Mouse (Mus musculus): Measurements from ENCODE around the gene Ggt1. TPM values are rescaled to one million over a fixed set of nuclear protein-coding genes. Genes with fewer than 3 reads are reported as not detected.
A peak's percentile ranks its signal among the peaks of the same experiment; 100 is the strongest.
"Not testable (repeated sequence)": the region's sequence is repeated elsewhere in the genome, so short reads cannot be mapped to it uniquely, and the experiment has no call there.

Gene Ggt1
- polyA plus RNA-seq (2012; rRNA removed): 0.33 and 0.55 TPM in 2 replicates

- no peak for DNase-seq (ENCODE audit: low spot score)
Measured at GRCm38 (mm10) chr10:75561071-75561654, at the start of gene Ggt1. TSS of gene Ggt1 (plus strand) at chr10:75561604.

GRCm38 (mm10) chr10:75511897-75512296, 49.5 kb upstream of the Ggt1 start:
- DNase-seq (ENCODE audit: low spot score): no peak

GRCm38 (mm10) chr10:75512796-75513195, 48.6 kb upstream of the Ggt1 start:
- DNase-seq (ENCODE audit: low spot score): no peak

- no peak for DNase-seq (ENCODE audit: low spot score)
Measured at GRCm38 (mm10) chr10:75513306-75514067, 47.9 kb upstream of the Ggt1 start.

- no peak for DNase-seq (ENCODE audit: low spot score)
Measured at GRCm38 (mm10) chr10:75514361-75514760, 47.0 kb upstream of the Ggt1 start.

GRCm38 (mm10) chr10:75515216-75516037, 46.0 kb upstream of the Ggt1 start:
- DNase-seq (ENCODE audit: low spot score): no peak

DNA sequence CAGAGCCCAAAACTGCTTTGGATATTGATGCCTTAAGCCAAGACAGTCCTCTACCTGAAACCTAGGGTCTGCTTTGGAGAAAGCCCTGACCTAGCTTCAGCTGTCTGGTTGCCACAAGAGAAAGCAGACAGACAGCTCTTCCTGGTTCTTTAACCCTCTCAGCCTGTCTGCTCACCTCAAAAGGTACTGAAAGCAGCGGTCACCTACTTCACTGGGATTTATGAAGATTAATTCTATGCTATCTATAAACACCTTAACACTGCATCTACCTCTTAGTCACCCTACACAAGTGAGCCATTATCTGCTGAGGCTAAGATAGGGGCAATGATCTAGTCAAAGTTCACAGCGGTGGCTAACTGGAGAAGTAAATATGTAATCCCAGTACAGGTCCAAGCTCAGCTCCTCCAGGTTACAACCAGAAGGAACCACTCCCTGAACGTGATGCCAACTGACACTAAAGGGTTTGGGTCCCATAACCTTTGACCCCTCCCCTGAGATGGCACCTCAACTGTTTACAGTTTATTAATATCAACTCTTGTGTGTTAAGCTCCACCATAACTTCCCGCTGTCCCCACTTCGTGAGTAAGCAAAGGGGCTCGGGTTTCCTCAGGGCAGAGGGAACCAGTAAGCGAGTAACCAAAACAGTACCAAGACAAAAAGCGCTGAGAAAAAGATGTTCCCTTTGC, 45.2 kb upstream of the Ggt1 start:
- DNase-seq (ENCODE audit: low spot score): no peak

- no peak for DNase-seq (ENCODE audit: low spot score)
Measured at GRCm38 (mm10) chr10:75516724-75517072, 44.7 kb upstream of the Ggt1 start.

- peak; percentile 85 for DNase-seq (ENCODE audit: low spot score)
Measured at GRCm38 (mm10) chr10:75517073-75517757, 44.2 kb upstream of the Ggt1 start, which contains the start of gene Snrpd3. TSS of gene Snrpd3 (plus strand) at chr10:75517551.

- DNase-seq (ENCODE audit: low spot score): peak; percentile 93
Measured at GRCm38 (mm10) chr10:75517758-75518143, 43.7 kb upstream of the Ggt1 start, which contains the start of gene Gucd1. TSS of gene Gucd1 (minus strand) at chr10:75517972.

DNA sequence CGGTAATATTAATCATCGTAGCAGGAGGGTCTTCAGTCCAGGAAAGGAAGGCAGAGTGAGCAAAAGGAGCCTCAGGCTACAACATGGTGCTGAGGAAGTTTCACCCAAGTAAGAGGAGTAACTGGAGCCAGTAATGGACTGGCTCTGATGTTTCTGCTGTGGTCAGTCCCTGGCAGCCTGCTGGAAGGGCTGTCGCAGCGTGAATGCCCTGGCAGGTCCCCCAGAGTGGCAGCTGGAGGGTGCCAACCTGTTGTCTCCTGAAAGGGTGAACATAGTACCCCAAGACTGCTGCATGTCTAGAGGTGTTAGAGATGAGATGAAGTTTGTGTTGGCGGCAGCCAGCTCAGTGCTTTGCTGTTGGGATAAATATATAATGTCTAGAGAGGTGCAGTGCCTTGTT, 40.8 kb upstream of the Ggt1 start:
- DNase-seq (ENCODE audit: low spot score): no peak

- DNase-seq (ENCODE audit: low spot score): no peak
Measured at GRCm38 (mm10) chr10:75521643-75522042, 39.8 kb upstream of the Ggt1 start.

DNA sequence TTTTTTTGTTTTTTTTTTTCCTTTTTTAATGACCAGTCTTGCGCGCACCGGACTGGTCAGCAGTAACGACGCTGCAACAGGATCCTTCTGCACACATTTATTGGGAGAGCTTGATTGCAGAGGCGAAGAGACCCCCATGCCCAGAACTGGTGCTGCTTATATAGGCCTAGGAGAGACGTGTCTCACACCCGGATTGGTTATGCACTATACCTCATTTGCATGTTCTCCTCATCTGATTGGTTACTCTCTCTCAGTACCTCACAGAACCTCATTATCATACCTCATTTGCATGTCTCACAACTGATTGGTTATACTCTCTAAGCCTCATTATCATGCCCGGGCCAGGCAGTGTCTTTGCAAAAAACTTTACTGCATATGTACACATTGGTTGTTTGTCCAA, 36.0 kb upstream of the Ggt1 start:
- not testable (repeated sequence) for DNase-seq (ENCODE audit: low spot score)

DNA sequence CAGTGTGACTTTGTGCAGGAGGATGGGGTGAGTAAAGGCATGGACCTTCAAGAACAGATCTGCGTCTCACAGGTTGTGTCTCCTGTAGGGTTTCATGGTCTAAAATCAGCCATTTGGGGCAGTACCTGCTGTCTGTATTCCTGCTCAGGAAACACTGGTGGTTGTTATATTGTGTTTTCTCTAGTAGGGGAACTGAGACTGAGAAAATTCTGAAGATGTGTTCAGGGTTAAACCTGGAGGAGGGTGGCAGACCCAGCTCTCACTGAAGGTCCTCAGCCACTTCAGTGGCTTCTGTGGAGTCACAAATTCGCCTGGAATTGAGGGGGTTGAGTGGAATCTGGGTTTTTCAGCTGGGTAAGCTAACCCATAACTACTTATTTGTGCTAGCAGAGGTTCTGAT, 31.1 kb upstream of the Ggt1 start:
- DNase-seq (ENCODE audit: low spot score): no peak

DNA sequence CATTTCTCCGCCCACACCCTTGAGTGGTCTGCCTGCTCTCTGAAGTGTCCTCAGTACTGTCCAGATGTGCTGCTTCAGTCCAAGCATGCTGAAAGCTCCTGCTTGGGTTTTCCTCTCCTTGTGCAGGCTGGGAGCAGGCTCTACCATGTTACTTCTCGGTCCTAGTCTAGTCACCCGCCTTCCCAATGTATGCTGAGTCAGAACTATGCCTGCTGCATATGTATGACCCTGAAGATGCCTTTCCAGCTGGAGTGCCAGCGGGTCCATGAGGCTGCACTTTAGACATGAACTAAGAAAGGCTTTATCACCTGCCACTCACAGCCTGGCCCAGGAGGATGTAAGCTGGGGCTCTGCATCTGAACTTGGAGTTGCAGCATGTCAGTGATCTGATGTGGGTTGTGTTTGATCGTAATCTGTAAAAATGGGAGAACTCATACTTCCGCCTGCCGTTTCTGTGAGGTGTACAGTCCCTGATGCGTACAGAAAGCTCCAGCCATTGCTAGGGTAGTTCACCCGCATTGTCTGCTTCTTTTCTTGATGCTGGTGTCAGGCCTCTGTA, 29.8 kb upstream of the Ggt1 start:
- no peak for DNase-seq (ENCODE audit: low spot score)

GRCm38 (mm10) chr10:75534216-75534615, 27.2 kb upstream of the Ggt1 start:
- DNase-seq (ENCODE audit: low spot score): no peak

- DNase-seq (ENCODE audit: low spot score): no peak
Measured at GRCm38 (mm10) chr10:75534934-75535333, 26.5 kb upstream of the Ggt1 start.

- DNase-seq (ENCODE audit: low spot score): no peak
Measured at GRCm38 (mm10) chr10:75535423-75535822, 26.0 kb upstream of the Ggt1 start.

- no peak for DNase-seq (ENCODE audit: low spot score)
Measured at GRCm38 (mm10) chr10:75536123-75536522, 25.3 kb upstream of the Ggt1 start.

GRCm38 (mm10) chr10:75547901-75548300, 13.5 kb upstream of the Ggt1 start:
- DNase-seq (ENCODE audit: low spot score): no peak

GRCm38 (mm10) chr10:75548486-75548885, 12.9 kb upstream of the Ggt1 start:
- no peak for DNase-seq (ENCODE audit: low spot score)
